Mouse (Mus musculus): Measurements from ENCODE around the gene Mob3a. TPM values are rescaled to one million over a fixed set of nuclear protein-coding genes. Genes with fewer than 3 reads are reported as not detected.

Gene Mob3a
- polyA plus RNA-seq, 1 experiment from 2014 or later, result 61.4 TPM

GRCm38 (mm10) chr10:80676198-80676928 is 25.4 kb downstream of the Mob3a start:
- peaks cover 44% of the 10 kb centered on the region for H3K4me1 ChIP-seq (ENCODE audit: control insufficient read depth, insufficient read depth, low read length)
- peak overlapping the region; percentile 100 for H3K4me3 ChIP-seq (ENCODE audit: low read depth, low read length)
- peak overlapping the region; percentile 85 for H3K4me2 ChIP-seq (ENCODE audit: low read length)
- peak; percentile 92 for ATAC-seq
- no peaks in the 10 kb centered on the region for H3K9me3 ChIP-seq (replicated peaks; ENCODE audit: control insufficient read depth, low read length, poor library complexity, severe bottlenecking)
- peak overlapping the region; percentile 96 for H3K27ac ChIP-seq (ENCODE audit: low read length)
- under 1% methylated on average over 57 of the region's 78 CpGs for WGBS
- H3K9ac ChIP-seq (ENCODE audit: low read depth, low read length), result peak overlapping the region; percentile 98
- peaks cover under 1% of the 10 kb centered on the region; the same call in 1 of the 2 replicates for H3K36me3 ChIP-seq (ENCODE audit: control insufficient read depth, insufficient read depth, low read length)
- H3K27me3 ChIP-seq (ENCODE audit: control insufficient read depth, insufficient read depth, low read depth, low read length), result no peaks in the 10 kb centered on the region

- H3K4me1 ChIP-seq (ENCODE audit: control insufficient read depth, insufficient read depth, low read length), result peaks cover 44% of the 10 kb centered on the region
- no peaks in the 10 kb centered on the region for H3K27me3 ChIP-seq (ENCODE audit: control insufficient read depth, insufficient read depth, low read depth, low read length)
- no peaks in the 10 kb centered on the region for H3K9me3 ChIP-seq (replicated peaks; ENCODE audit: control insufficient read depth, low read length, poor library complexity, severe bottlenecking)
- H3K4me2 ChIP-seq (ENCODE audit: low read length), result peak overlapping the region; percentile 80
- peak; percentile 32 for ATAC-seq
- 0% methylated on average over 31 of the region's 54 CpGs for WGBS
- peak overlapping the region; percentile 100 for H3K4me3 ChIP-seq (ENCODE audit: low read depth, low read length)
- H3K36me3 ChIP-seq (ENCODE audit: control insufficient read depth, insufficient read depth, low read length), result peaks cover 7% of the 10 kb centered on the region
- H3K9ac ChIP-seq (ENCODE audit: low read depth, low read length), result peak overlapping the region; percentile 98
- H3K27ac ChIP-seq (ENCODE audit: low read length), result peak overlapping the region; percentile 87
Measured at GRCm38 (mm10) chr10:80675405-80676197, 26.2 kb downstream of the Mob3a start.

GRCm38 (mm10) chr10:80674851-80675404 is 26.8 kb downstream of the Mob3a start:
- 16% methylated on average over 6 of the region's 6 CpGs for WGBS
- ATAC-seq, result no peak
- H3K4me3 ChIP-seq (ENCODE audit: low read depth, low read length), result peak overlapping the region; percentile 100
- peaks cover 44% of the 10 kb centered on the region for H3K4me1 ChIP-seq (ENCODE audit: control insufficient read depth, insufficient read depth, low read length)
- H3K9ac ChIP-seq (ENCODE audit: low read depth, low read length), result peak overlapping the region; percentile 98
- H3K36me3 ChIP-seq (ENCODE audit: control insufficient read depth, insufficient read depth, low read length), result peaks cover 12% of the 10 kb centered on the region
- no peaks in the 10 kb centered on the region for H3K27me3 ChIP-seq (ENCODE audit: control insufficient read depth, insufficient read depth, low read depth, low read length)
- H3K9me3 ChIP-seq (replicated peaks; ENCODE audit: control insufficient read depth, low read length, poor library complexity, severe bottlenecking), result no peaks in the 10 kb centered on the region
- peak overlapping the region; percentile 80 for H3K4me2 ChIP-seq (ENCODE audit: low read length)
- H3K27ac ChIP-seq (ENCODE audit: low read length), result peak overlapping the region; percentile 87

- ATAC-seq, result no peak
- H3K36me3 ChIP-seq (ENCODE audit: control insufficient read depth, insufficient read depth, low read length), result peaks cover 16% of the 10 kb centered on the region
- peak overlapping the region; percentile 98 for H3K9ac ChIP-seq (ENCODE audit: low read depth, low read length)
- H3K9me3 ChIP-seq (replicated peaks; ENCODE audit: control insufficient read depth, low read length, poor library complexity, severe bottlenecking), result no peaks in the 10 kb centered on the region
- peak overlapping the region; percentile 100 for H3K4me3 ChIP-seq (ENCODE audit: low read depth, low read length)
- peak overlapping the region; percentile 80 for H3K4me2 ChIP-seq (ENCODE audit: low read length)
- WGBS, result 72% methylated on average over 5 of the region's 5 CpGs
- H3K27ac ChIP-seq (ENCODE audit: low read length), result no peak overlapping the region
- H3K27me3 ChIP-seq (ENCODE audit: control insufficient read depth, insufficient read depth, low read depth, low read length), result no peaks in the 10 kb centered on the region
- H3K4me1 ChIP-seq (ENCODE audit: control insufficient read depth, insufficient read depth, low read length), result peaks cover 44% of the 10 kb centered on the region
Measured at GRCm38 (mm10) chr10:80674161-80674711, 27.5 kb downstream of the Mob3a start.

GRCm38 (mm10) chr10:80673690-80674089 is 28.1 kb downstream of the Mob3a start:
- Histone ChIP-seq H3K4me3 (ENCODE audit: low read depth, low read length) (no peak overlapping the region; the same call in 1 of the 2 replicates), H3K9me3 (replicated peaks; ENCODE audit: control insufficient read depth, low read length, poor library complexity, severe bottlenecking) (no peaks in the 10 kb centered on the region), H3K27ac (ENCODE audit: low read length) (no peak overlapping the region), H3K36me3 (ENCODE audit: control insufficient read depth, insufficient read depth, low read length) (peaks cover 21% of the 10 kb centered on the region), H3K27me3 (ENCODE audit: control insufficient read depth, insufficient read depth, low read depth, low read length) (no peaks in the 10 kb centered on the region), H3K4me2 (ENCODE audit: low read length) (peak overlapping the region; percentile 80), H3K9ac (ENCODE audit: low read depth, low read length) (peak overlapping the region; percentile 98), H3K4me1 (ENCODE audit: control insufficient read depth, insufficient read depth, low read length) (peaks cover 44% of the 10 kb centered on the region)
- ATAC-seq, result no peak
- WGBS, result 89% methylated on average over 3 of the region's 3 CpGs

GRCm38 (mm10) chr10:80671936-80672690 is 29.7 kb downstream of the Mob3a start:
- Histone ChIP-seq H3K4me2 (ENCODE audit: low read length) (no peak overlapping the region), H3K9ac (ENCODE audit: low read depth, low read length) (no peak overlapping the region), H3K36me3 (ENCODE audit: control insufficient read depth, insufficient read depth, low read length) (peaks cover 36% of the 10 kb centered on the region), H3K27me3 (ENCODE audit: control insufficient read depth, insufficient read depth, low read depth, low read length) (no peaks in the 10 kb centered on the region), H3K27ac (ENCODE audit: low read length) (no peak overlapping the region), H3K4me3 (ENCODE audit: low read depth, low read length) (no peak overlapping the region), H3K4me1 (ENCODE audit: control insufficient read depth, insufficient read depth, low read length) (peaks cover 31% of the 10 kb centered on the region), H3K9me3 (replicated peaks; ENCODE audit: control insufficient read depth, low read length, poor library complexity, severe bottlenecking) (no peaks in the 10 kb centered on the region)
- ATAC-seq, result no peak
- 84% methylated on average over 11 of the region's 11 CpGs for WGBS

- Histone ChIP-seq H3K4me1 (ENCODE audit: control insufficient read depth, insufficient read depth, low read length) (peaks cover 27% of the 10 kb centered on the region), H3K9me3 (replicated peaks; ENCODE audit: control insufficient read depth, low read length, poor library complexity, severe bottlenecking) (no peaks in the 10 kb centered on the region), H3K9ac (ENCODE audit: low read depth, low read length) (no peak overlapping the region), H3K4me3 (ENCODE audit: low read depth, low read length) (no peak overlapping the region), H3K4me2 (ENCODE audit: low read length) (no peak overlapping the region), H3K36me3 (ENCODE audit: control insufficient read depth, insufficient read depth, low read length) (peaks cover 41% of the 10 kb centered on the region), H3K27me3 (ENCODE audit: control insufficient read depth, insufficient read depth, low read depth, low read length) (no peaks in the 10 kb centered on the region), H3K27ac (ENCODE audit: low read length) (no peak overlapping the region)
- ATAC-seq, result no peak
- 94% methylated on average over 4 of the region's 4 CpGs for WGBS
Measured at GRCm38 (mm10) chr10:80671251-80671650, 30.5 kb downstream of the Mob3a start.

- WGBS, result 87% methylated on average over 2 of the region's 2 CpGs
- Histone ChIP-seq H3K4me3 (ENCODE audit: low read depth, low read length) (no peak overlapping the region), H3K27me3 (ENCODE audit: control insufficient read depth, insufficient read depth, low read depth, low read length) (no peaks in the 10 kb centered on the region), H3K36me3 (ENCODE audit: control insufficient read depth, insufficient read depth, low read length) (peaks cover 45% of the 10 kb centered on the region), H3K4me1 (ENCODE audit: control insufficient read depth, insufficient read depth, low read length) (peaks cover 27% of the 10 kb centered on the region), H3K4me2 (ENCODE audit: low read length) (no peak overlapping the region), H3K9ac (ENCODE audit: low read depth, low read length) (0 out of 2 replicates have a peak overlapping the region, but pooled peaks have one; percentile 26), H3K9me3 (replicated peaks; ENCODE audit: control insufficient read depth, low read length, poor library complexity, severe bottlenecking) (no peaks in the 10 kb centered on the region), H3K27ac (ENCODE audit: low read length) (no peak overlapping the region)
- ATAC-seq, result no peak
Measured at GRCm38 (mm10) chr10:80670531-80670930, 31.2 kb downstream of the Mob3a start.
